Mouse (Mus musculus) heart, embryonic 16.5 days (tissue): ENCODE data around the gene Gm2956. TPM values are rescaled to one million over a fixed set of nuclear protein-coding genes. Genes with fewer than 3 reads are reported as not detected.
"Not testable (repeated sequence)": the region's sequence is repeated elsewhere in the genome, so short reads cannot be mapped to it uniquely, and the experiment has no call there.

Experiments
- ATAC-seq: fragments of 200-750 bp; cut with Nextera tagmentation; replicated peaks from 2 replicates; pipeline ENCODE4 v1.8.0; 2017; ENCODE audit warnings: moderate number of reproducible peaks; ENCODE audit not compliant: insufficient read depth, low FRiP score; ENCODE audit errors: extremely low read depth
- H3K27ac ChIP-seq: fragments of 300-500 bp; sonication (generic); 2 replicates; pipeline ENCODE4 v1.5.1; 2014; ENCODE audit warnings: mild to moderate bottlenecking, low read length, control low read depth, moderate library complexity
- H3K27me3 ChIP-seq: fragments of 300-500 bp; sonication (generic); 2 replicates; pipeline ENCODE4 v1.6.1; 2014; ENCODE audit warnings: low read length, mixed read lengths; ENCODE audit not compliant: control insufficient read depth, insufficient read depth
- H3K36me3 ChIP-seq: fragments of 300-500 bp; sonication (generic); 2 replicates; pipeline ENCODE4 v1.6.1; 2014; ENCODE audit not compliant: control insufficient read depth, insufficient read depth
- H3K4me1 ChIP-seq: fragments of 300-500 bp; sonication (generic); 2 replicates; pipeline ENCODE4 v1.6.1; 2014; ENCODE audit warnings: low read length, mixed read lengths; ENCODE audit not compliant: control insufficient read depth, insufficient read depth
- H3K4me2 ChIP-seq: fragments of 300-500 bp; sonication (generic); 2 replicates; pipeline ENCODE4 v1.6.1; 2014; ENCODE audit warnings: low read depth, mild to moderate bottlenecking, control low read depth, low read length
- H3K4me3 ChIP-seq: fragments of 300-500 bp; sonication (generic); 2 replicates; pipeline ENCODE4 v1.5.1; 2014; ENCODE audit warnings: mild to moderate bottlenecking, control low read depth, low read length
- H3K9ac ChIP-seq: fragments of 300-500 bp; sonication (generic); 2 replicates; pipeline ENCODE4 v1.6.1; 2014; ENCODE audit warnings: low read length, control low read depth
- H3K9me3 ChIP-seq: fragments of 300-500 bp; sonication (generic); replicated peaks from 2 replicates; pipeline ENCODE4 v1.6.1; 2016; ENCODE audit warnings: low read length; ENCODE audit not compliant: control insufficient read depth
- WGBS: fragments of 180-500 bp; shearing (Covaris S2); extraction: QIAGEN DNeasy Blood & Tissue Kit; methylation state at CpG from one replicate; pipeline ENCODE4 v1.1.7; 2014; 5-methylcytosine and 5-hydroxymethylcytosine counted together
- polyA plus RNA-seq: library from polyadenylated mRNA; unstranded; fragments of >200 nt; fragmentation: Nextera tagmentation; extraction: Ambion mirVana; gene quantifications from 2 replicates; pipeline ENCODE4 v1.2.1, GENCODE M21; 2015

The Gm2956 gene
- polyA plus RNA-seq, result not detected in 2 replicates

DNA sequence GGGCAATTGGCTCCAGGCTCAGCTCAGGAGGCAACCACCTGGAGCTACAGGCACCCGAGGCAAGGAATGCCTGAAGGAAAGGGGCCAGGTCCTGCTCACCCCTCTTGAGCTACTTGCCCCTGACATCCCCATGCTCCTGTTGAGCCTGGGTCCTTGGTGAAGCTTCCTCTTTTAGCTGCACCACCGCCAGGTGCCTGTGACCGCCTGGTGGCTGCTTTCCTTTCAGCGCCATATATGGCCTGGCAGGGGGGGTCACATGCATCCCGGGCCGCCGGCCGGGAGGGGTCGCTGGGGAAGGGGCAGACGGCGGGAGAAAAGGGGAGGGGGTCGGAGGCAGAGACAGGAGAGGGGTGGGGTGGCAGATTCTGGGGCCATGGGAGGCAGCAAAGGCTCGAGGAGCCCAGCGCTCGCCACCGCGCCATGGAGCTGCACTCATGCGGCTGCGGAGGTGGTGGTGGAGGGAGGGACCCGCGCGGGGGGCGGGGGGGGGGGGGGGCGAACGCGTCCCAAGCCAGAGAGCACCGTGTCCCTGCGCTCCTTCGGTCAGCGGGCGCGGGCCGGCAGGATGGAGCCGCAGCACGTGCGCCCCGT, at the start of gene Gm2956:
TSS of gene Gm2956 (plus strand) at position 541 of the 591 bp plus-strand sequence.
- Histone ChIP-seq H3K4me3 (peak within 1 kb of the TSS; percentile 44), H3K9ac (peak within 1 kb of the TSS; percentile 49), H3K27ac (peak within 1 kb of the TSS; percentile 51; the same call in 1 of the 2 replicates), H3K4me2 (peak within 1 kb of the TSS; percentile 57)
- H3K36me3 ChIP-seq, H3K4me1 ChIP-seq, H3K9me3 ChIP-seq, H3K27me3 ChIP-seq, ATAC-seq: not testable (repeated sequence)
- WGBS, result 1% methylated on average over 14 of the region's 37 CpGs

DNA sequence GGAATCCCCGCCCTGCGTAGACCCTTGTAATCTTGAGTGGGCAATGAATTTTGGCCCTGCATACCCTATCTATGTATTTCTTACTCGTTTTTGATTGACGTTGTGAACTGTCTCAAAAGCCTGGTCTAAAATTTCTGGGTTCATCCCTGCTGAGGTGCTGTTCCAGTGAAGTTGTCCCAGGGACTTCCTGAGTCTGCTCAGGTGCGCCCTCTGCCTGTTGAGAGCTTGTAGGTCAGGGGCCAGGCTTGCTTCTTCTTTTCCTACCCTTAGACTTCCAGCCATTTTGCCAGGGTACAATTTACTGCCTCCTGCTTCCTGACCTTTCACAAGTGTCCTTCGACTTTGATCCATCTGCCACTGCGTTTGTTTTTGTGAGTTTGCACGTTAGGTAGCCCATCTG, 979 bp downstream of the Gm2956 start:
- peak overlapping the region; percentile 33 for H3K4me3 ChIP-seq
- ATAC-seq, H3K9me3 ChIP-seq, H3K27ac ChIP-seq, H3K36me3 ChIP-seq, H3K4me1 ChIP-seq, H3K9ac ChIP-seq, H3K27me3 ChIP-seq: not testable (repeated sequence)
- H3K4me2 ChIP-seq, result peak overlapping the region; percentile 44
- 3% methylated on average over 3 of the region's 8 CpGs for WGBS

DNA sequence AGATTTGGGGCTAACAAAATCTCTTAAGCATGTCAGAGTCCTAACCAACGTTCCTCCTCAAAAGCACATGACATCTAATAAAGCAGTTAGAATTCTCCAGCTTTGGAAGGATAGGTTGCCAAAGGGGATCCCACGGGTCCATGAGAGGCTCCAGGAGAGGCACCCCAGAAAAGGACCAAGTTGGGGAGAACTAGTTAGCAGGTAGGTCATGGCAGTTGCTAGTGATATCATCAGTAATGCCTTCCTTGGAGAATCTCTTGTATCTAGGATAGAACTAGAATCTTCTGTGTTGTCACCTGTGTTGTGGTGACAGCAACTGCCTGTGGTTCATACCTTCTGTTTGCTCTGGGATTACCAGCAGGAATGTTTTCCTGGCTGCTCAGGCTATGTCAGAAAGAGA, 62.4 kb downstream of the Gm2956 start, which contains the start of gene Gm10413:
TSS of gene Gm10413 (plus strand) at position 301 of the 400 bp plus-strand sequence.
- H3K36me3 ChIP-seq, H3K9me3 ChIP-seq, H3K9ac ChIP-seq, H3K27me3 ChIP-seq, H3K4me2 ChIP-seq, H3K27ac ChIP-seq, ATAC-seq, H3K4me1 ChIP-seq, H3K4me3 ChIP-seq: not testable (repeated sequence)
- WGBS, result no CpG with 5 or more reads among the region's 2 CpGs

Other genes with a start within 250 kb of the Gm2956 start
- 0.25 TPM in 1 of 2 replicates, not detected in the other for gene Gm10340, start 198.6 kb upstream of the Gm2956 start, polyA plus RNA-seq
- not detected in 2 replicates for gene Gm5795, start 144.4 kb upstream of the Gm2956 start, polyA plus RNA-seq
- 20.7 and 30.4 TPM in 2 replicates for gene D830030K20Rik, start 124.1 kb upstream of the Gm2956 start, polyA plus RNA-seq
- not detected in 2 replicates for gene Gm10413, start 62.5 kb downstream of the Gm2956 start, polyA plus RNA-seq
- 5.3 and 7.1 TPM in 2 replicates for gene Gm10409, start 80.0 kb downstream of the Gm2956 start, polyA plus RNA-seq
- gene Gm3005, start 95.5 kb downstream of the Gm2956 start, polyA plus RNA-seq, result 11.5 and 14.3 TPM in 2 replicates
- gene Gm10408, start 116.8 kb downstream of the Gm2956 start, polyA plus RNA-seq, result not detected in 2 replicates